Mouse (Mus musculus): ENCODE data around the gene Selplg. TPM values are rescaled to one million over a fixed set of nuclear protein-coding genes. Genes with fewer than 3 reads are reported as not detected.

Gene Selplg
- polyA plus RNA-seq, 1 experiment from 2014 or later, result 2.3 TPM

GRCm38 (mm10) chr5:113799691-113800090, 32.8 kb downstream of the Selplg start:
- H3K9ac ChIP-seq (ENCODE audit: low read length), result peak overlapping the region; percentile 6; the same call in 1 of the 2 replicates
- WGBS, result 47% methylated on average over 5 of the region's 5 CpGs
- H3K4me1 ChIP-seq (ENCODE audit: control insufficient read depth in 2 of 2, insufficient read depth in 2 of 2, low read length in 2 of 2), result peaks cover 0 to 10% of the 10 kb centered on the region in 2 experiments; a peak in 3 of 4 replicates
- H3K36me3 ChIP-seq (ENCODE audit: control insufficient read depth, insufficient read depth, low read length), result no peaks in the 10 kb centered on the region
- no peaks in the 10 kb centered on the region for H3K9me3 ChIP-seq (ENCODE audit: control insufficient read depth, low read length)
- no peaks in the 10 kb centered on the region; the same call in 1 of the 2 replicates for H3K27me3 ChIP-seq (ENCODE audit: control insufficient read depth, insufficient read depth, low read length)
- peak overlapping the region in 1 of 2 experiments; percentile 54; a peak in 1 of 4 replicates for H3K27ac ChIP-seq (replicated peaks in 1 of 2; ENCODE audit: control insufficient read depth in 1 of 2, insufficient read depth in 1 of 2, low read depth in 2 of 2, low read length in 2 of 2)
- peak overlapping the region; percentile 46 for H3K4me2 ChIP-seq (ENCODE audit: low read length)
- ATAC-seq (ENCODE audit: insufficient number of reproducible peaks, insufficient read depth, low FRiP score, low read depth), result no peak
- H3K4me3 ChIP-seq (ENCODE audit: control insufficient read depth in 1 of 2, insufficient read depth in 1 of 2, low read depth in 1 of 2, low read length in 2 of 2), result peak overlapping the region; percentile 7 to 43; a peak in 3 of 4 replicates

DNA sequence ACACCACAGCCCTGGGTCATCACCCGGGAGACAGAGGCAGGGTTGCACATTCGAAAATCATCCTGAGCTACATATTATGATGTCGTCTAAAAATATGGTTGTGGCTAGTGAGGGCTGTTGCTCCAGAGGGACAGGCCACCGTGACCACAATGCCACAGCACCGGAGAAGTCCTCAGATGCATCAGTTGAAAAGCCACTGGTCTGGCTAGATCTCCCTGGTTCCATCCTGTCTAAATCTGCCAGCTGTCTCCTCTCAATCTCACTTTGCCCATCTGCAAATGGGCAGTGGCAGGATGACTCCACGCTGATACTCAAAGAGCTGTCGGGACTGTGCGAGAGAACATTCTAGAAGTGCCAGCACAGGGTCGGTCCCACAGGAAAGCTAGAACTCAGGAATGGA, 33.9 kb downstream of the Selplg start:
- H3K4me1 ChIP-seq (ENCODE audit: control insufficient read depth in 2 of 2, insufficient read depth in 2 of 2, low read length in 2 of 2), result peaks cover 0 to 10% of the 10 kb centered on the region in 2 experiments; a peak in 3 of 4 replicates
- H3K9ac ChIP-seq (ENCODE audit: low read length), result no peak overlapping the region
- H3K27ac ChIP-seq (replicated peaks in 1 of 2; ENCODE audit: control insufficient read depth in 1 of 2, insufficient read depth in 1 of 2, low read depth in 2 of 2, low read length in 2 of 2), result no peak overlapping the region
- H3K4me2 ChIP-seq (ENCODE audit: low read length), result no peak overlapping the region
- no peaks in the 10 kb centered on the region for H3K9me3 ChIP-seq (ENCODE audit: control insufficient read depth, low read length)
- 69% methylated on average over 9 of the region's 9 CpGs for WGBS
- no peaks in the 10 kb centered on the region; the same call in 1 of the 2 replicates for H3K27me3 ChIP-seq (ENCODE audit: control insufficient read depth, insufficient read depth, low read length)
- H3K4me3 ChIP-seq (ENCODE audit: control insufficient read depth in 1 of 2, insufficient read depth in 1 of 2, low read depth in 1 of 2, low read length in 2 of 2), result no peak overlapping the region
- no peaks in the 10 kb centered on the region for H3K36me3 ChIP-seq (ENCODE audit: control insufficient read depth, insufficient read depth, low read length)
- ATAC-seq (ENCODE audit: insufficient number of reproducible peaks, insufficient read depth, low FRiP score, low read depth), result no peak

- 22% methylated on average over 19 of the region's 19 CpGs for WGBS
- Histone ChIP-seq H3K4me1 (ENCODE audit: control insufficient read depth in 2 of 2, insufficient read depth in 2 of 2, low read length in 2 of 2) (peaks cover 0 to 10% of the 10 kb centered on the region in 2 experiments; a peak in 3 of 4 replicates), H3K36me3 (ENCODE audit: control insufficient read depth, insufficient read depth, low read length) (no peaks in the 10 kb centered on the region), H3K27me3 (ENCODE audit: control insufficient read depth, insufficient read depth, low read length) (no peaks in the 10 kb centered on the region; the same call in 1 of the 2 replicates), H3K9ac (ENCODE audit: low read length) (peak overlapping the region; percentile 10; the same call in 1 of the 2 replicates), H3K27ac (replicated peaks in 1 of 2; ENCODE audit: control insufficient read depth in 1 of 2, insufficient read depth in 1 of 2, low read depth in 2 of 2, low read length in 2 of 2) (peak overlapping the region; percentile 19 to 26; a peak in 1 of 4 replicates), H3K4me3 (ENCODE audit: control insufficient read depth in 1 of 2, insufficient read depth in 1 of 2, low read depth in 1 of 2, low read length in 2 of 2) (no peak overlapping the region), H3K9me3 (ENCODE audit: control insufficient read depth, low read length) (no peaks in the 10 kb centered on the region), H3K4me2 (ENCODE audit: low read length) (peak overlapping the region; percentile 37)
- ATAC-seq (ENCODE audit: insufficient number of reproducible peaks, insufficient read depth, low FRiP score, low read depth), result no peak
These were observed 35.1 kb downstream of the Selplg start for GRCm38 (mm10) chr5:113797149-113797882.

DNA sequence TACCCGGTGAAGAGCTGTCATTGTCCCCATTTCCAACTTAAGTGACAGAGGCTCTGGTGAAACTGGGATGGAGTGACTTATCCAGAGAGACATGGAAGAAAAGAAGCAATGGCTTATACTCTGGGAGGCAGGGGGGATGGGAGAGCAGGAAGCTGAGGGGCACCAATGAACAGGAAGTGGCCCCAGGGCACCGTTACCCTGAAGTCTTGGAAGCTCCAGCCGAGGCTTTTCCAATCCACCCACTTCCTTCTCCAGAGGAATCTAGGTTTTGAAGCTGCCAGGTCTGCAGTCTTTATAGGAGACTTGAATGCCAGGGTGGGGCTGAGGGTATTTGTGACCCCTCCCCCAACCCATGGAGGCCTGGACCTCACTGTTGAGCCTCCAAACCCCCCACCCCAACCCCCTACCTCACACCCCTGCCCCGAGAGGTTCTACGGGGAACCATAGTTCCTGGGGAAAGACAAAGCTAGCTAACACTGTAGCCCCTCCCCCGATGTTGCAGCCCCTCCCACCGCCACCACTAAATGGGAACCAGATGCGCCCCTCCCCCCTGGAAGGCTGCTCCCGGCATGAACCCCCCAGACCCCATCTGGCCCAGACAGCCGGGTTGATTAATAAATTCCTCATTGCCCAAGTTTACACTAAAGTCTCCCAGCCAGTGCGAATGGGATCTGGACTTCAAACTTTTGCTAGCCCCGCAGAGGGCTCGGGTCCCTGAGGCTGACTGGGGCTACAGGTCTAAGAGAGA, 35.9 kb downstream of the Selplg start:
- Histone ChIP-seq H3K27ac (replicated peaks in 1 of 2; ENCODE audit: control insufficient read depth in 1 of 2, insufficient read depth in 1 of 2, low read depth in 2 of 2, low read length in 2 of 2) (peak overlapping the region; percentile 19 to 26; a peak in 2 of 4 replicates), H3K4me2 (ENCODE audit: low read length) (peak overlapping the region; percentile 37), H3K4me3 (ENCODE audit: control insufficient read depth in 1 of 2, insufficient read depth in 1 of 2, low read depth in 1 of 2, low read length in 2 of 2) (no peak overlapping the region), H3K36me3 (ENCODE audit: control insufficient read depth, insufficient read depth, low read length) (no peaks in the 10 kb centered on the region), H3K27me3 (ENCODE audit: control insufficient read depth, insufficient read depth, low read length) (no peaks in the 10 kb centered on the region; the same call in 1 of the 2 replicates), H3K4me1 (ENCODE audit: control insufficient read depth in 2 of 2, insufficient read depth in 2 of 2, low read length in 2 of 2) (peaks cover 0 to 10% of the 10 kb centered on the region in 2 experiments; a peak in 3 of 4 replicates), H3K9me3 (ENCODE audit: control insufficient read depth, low read length) (no peaks in the 10 kb centered on the region), H3K9ac (ENCODE audit: low read length) (peak overlapping the region; percentile 10; the same call in 1 of the 2 replicates)
- ATAC-seq (ENCODE audit: insufficient number of reproducible peaks, insufficient read depth, low FRiP score, low read depth), result no peak
- whole genome bisulfite sequencing, result 9% methylated on average over 13 of the region's 13 CpGs

GRCm38 (mm10) chr5:113791197-113792095, 41.0 kb downstream of the Selplg start:
- ATAC-seq (ENCODE audit: insufficient number of reproducible peaks, insufficient read depth, low FRiP score, low read depth), result no peak
- Histone ChIP-seq H3K36me3 (ENCODE audit: control insufficient read depth, insufficient read depth, low read length) (no peaks in the 10 kb centered on the region), H3K27ac (replicated peaks in 1 of 2; ENCODE audit: control insufficient read depth in 1 of 2, insufficient read depth in 1 of 2, low read depth in 2 of 2, low read length in 2 of 2) (no peak overlapping the region), H3K4me1 (ENCODE audit: control insufficient read depth in 2 of 2, insufficient read depth in 2 of 2, low read length in 2 of 2) (peaks cover 9 to 11% of the 10 kb centered on the region in 2 experiments; a peak in 3 of 4 replicates), H3K9me3 (ENCODE audit: control insufficient read depth, low read length) (no peaks in the 10 kb centered on the region), H3K27me3 (ENCODE audit: control insufficient read depth, insufficient read depth, low read length) (0 out of 2 replicates have a peak, but pooled peaks cover 3% of the 10 kb centered on the region), H3K4me2 (ENCODE audit: low read length) (no peak overlapping the region), H3K9ac (ENCODE audit: low read length) (no peak overlapping the region), H3K4me3 (ENCODE audit: control insufficient read depth in 1 of 2, insufficient read depth in 1 of 2, low read depth in 1 of 2, low read length in 2 of 2) (no peak overlapping the region)
- 66% methylated on average over 16 of the region's 16 CpGs for WGBS

DNA sequence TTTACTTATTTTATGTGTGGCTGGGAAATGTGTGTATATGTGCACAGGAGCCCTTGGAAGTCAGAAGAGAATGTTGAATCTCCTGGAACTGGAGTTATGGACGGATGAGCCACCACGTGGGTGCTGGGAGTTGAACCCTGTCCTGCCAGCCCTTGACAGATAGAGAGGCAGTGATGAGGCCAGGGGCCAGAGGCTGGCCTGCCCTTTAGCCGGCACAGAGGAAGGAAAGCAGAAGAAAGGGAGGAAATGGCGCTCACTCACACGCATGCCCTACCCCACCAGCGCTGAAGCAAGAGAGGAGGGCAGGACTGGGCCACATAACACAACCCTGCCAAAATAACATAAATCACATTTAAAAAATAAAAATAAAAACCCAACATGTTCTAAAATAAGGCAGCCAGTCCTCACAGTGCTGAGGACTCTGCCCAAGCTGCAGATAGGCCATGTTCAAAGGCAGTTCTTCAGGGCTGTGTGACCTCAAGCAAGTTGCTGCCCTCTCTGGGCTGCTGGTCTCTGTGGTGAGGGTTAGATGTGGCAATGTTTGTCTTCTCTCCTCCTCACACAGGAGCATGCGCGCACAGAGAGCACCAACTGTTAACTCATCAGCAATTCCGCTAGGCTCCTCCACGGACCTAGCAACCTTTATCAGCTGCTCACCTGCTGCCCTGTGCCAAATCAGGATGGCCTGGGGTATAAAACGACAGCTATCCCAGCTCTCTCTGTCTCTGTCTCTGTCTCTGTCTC, 41.8 kb downstream of the Selplg start:
- 48% methylated on average over 11 of the region's 11 CpGs for WGBS
- H3K4me3 ChIP-seq (ENCODE audit: control insufficient read depth in 1 of 2, insufficient read depth in 1 of 2, low read depth in 1 of 2, low read length in 2 of 2), result no peak overlapping the region
- 0 out of 2 replicates have a peak, but pooled peaks cover 3% of the 10 kb centered on the region for H3K27me3 ChIP-seq (ENCODE audit: control insufficient read depth, insufficient read depth, low read length)
- no peaks in the 10 kb centered on the region for H3K36me3 ChIP-seq (ENCODE audit: control insufficient read depth, insufficient read depth, low read length)
- H3K9ac ChIP-seq (ENCODE audit: low read length), result no peak overlapping the region
- no peak for ATAC-seq (ENCODE audit: insufficient number of reproducible peaks, insufficient read depth, low FRiP score, low read depth)
- no peak overlapping the region for H3K4me2 ChIP-seq (ENCODE audit: low read length)
- H3K27ac ChIP-seq (replicated peaks in 1 of 2; ENCODE audit: control insufficient read depth in 1 of 2, insufficient read depth in 1 of 2, low read depth in 2 of 2, low read length in 2 of 2), result no peak overlapping the region
- no peaks in the 10 kb centered on the region for H3K9me3 ChIP-seq (ENCODE audit: control insufficient read depth, low read length)
- H3K4me1 ChIP-seq (ENCODE audit: control insufficient read depth in 2 of 2, insufficient read depth in 2 of 2, low read length in 2 of 2), result peaks cover 7 to 9% of the 10 kb centered on the region in 2 experiments; a peak in 3 of 4 replicates
